Mouse (Mus musculus) MEL (cell line): ENCODE data around the gene Rps6ka2.

Source experiments
- CTCF ChIP-seq, 3 experiments: IDR thresholded peaks in 2 of 3; conservative IDR thresholded peaks in 1 of 3; 2 replicates each; pipeline ENCODE4 v1.5.1; 2011 to 2012; ENCODE audit warnings: low read length in 3 of 3, low read depth in 2 of 3, mild to moderate bottlenecking in 2 of 3, improper control_type of control experiment in 1 of 3, inconsistent platforms in 1 of 3, mixed read lengths in 1 of 3, moderate library complexity in 1 of 3; ENCODE audit not compliant: control insufficient read depth in 1 of 3, insufficient read depth in 1 of 3, poor library complexity in 1 of 3, severe bottlenecking in 1 of 3
- EP300 ChIP-seq, 2 experiments: IDR thresholded peaks; 2 replicates each; pipeline ENCODE4 v1.6.1; 2011; ENCODE audit warnings: improper control_type of control experiment in 2 of 2, low read length in 2 of 2, low read depth in 1 of 2, mild to moderate bottlenecking in 1 of 2
- GATA1 ChIP-seq: IDR thresholded peaks from 2 replicates; pipeline ENCODE4 v1.6.1; 2011; ENCODE audit warnings: low read depth, low read length, improper control_type of control experiment
- TAL1 ChIP-seq: IDR thresholded peaks from 2 replicates; pipeline ENCODE4 v1.6.1; 2012; ENCODE audit warnings: mild to moderate bottlenecking, inconsistent platforms, low read length, moderate library complexity, mixed read lengths
- TCF12 ChIP-seq: IDR thresholded peaks from 2 replicates; pipeline ENCODE4 v1.6.1; 2014; ENCODE audit warnings: low read depth, mild to moderate bottlenecking, inconsistent platforms, low read length, improper control_type of control experiment, moderate library complexity
- ZNF384 ChIP-seq: IDR thresholded peaks from 2 replicates; pipeline ENCODE4 v1.6.1; 2012; ENCODE audit warnings: low read depth, mild to moderate bottlenecking, inconsistent platforms, low read length, improper control_type of control experiment

GRCm38 (mm10) chr17:7264610-7265009 lies 94.7 kb downstream of the Rps6ka2 start:
- TF ChIP-seq CTCF (IDR thresholded peaks at IDR 0.05 in 2 of 3, conservative IDR thresholded peaks at IDR 0.05 in 1 of 3; ENCODE audit: control insufficient read depth in 1 of 3, insufficient read depth in 1 of 3, low read depth in 2 of 3, low read length in 3 of 3, poor library complexity in 1 of 3, severe bottlenecking in 1 of 3) (no peak), TAL1 (no peak), TCF12 (no peak), GATA1 (no peak), EP300 (IDR thresholded peaks at IDR 0.05; ENCODE audit: low read depth in 1 of 2, low read length in 2 of 2) (no peak), ZNF384 (no peak)
